Mouse (Mus musculus) lung, embryonic 15.5 days (tissue): ENCODE measurements at regions not wholly inside any gene's neighbourhood (a gene's known extent, or its start where the extent isn't known, plus 50 kb on each side); places are given as distances from the start of the nearest gene placed in this dataset.
A peak's percentile ranks its signal among the peaks of the same experiment; 100 is the strongest.

Experiments used
- ATAC-seq: fragments of 200-750 bp; cut with Nextera tagmentation; 2 replicates; pipeline ENCODE4 v1.8.0; 2017; ENCODE audit warnings: moderate number of reproducible peaks, borderline replicate concordance; ENCODE audit not compliant: low FRiP score, low TSS enrichment; ENCODE audit errors: extremely low read depth
- H3K27ac ChIP-seq: fragments of 300-500 bp; sonication (generic); 2 replicates; pipeline ENCODE4 v1.5.1; 2015; ENCODE audit warnings: moderate library complexity, mild to moderate bottlenecking, inconsistent platforms
- H3K27me3 ChIP-seq: fragments of 300-500 bp; sonication (generic); 2 replicates; pipeline ENCODE4 v1.6.1; 2015; ENCODE audit warnings: inconsistent platforms
- H3K36me3 ChIP-seq: fragments of 300-500 bp; sonication (generic); 2 replicates; pipeline ENCODE4 v1.6.1; 2015; ENCODE audit warnings: inconsistent platforms
- H3K4me1 ChIP-seq: fragments of 300-500 bp; sonication (generic); 2 replicates; pipeline ENCODE4 v1.6.1; 2015; ENCODE audit warnings: inconsistent platforms
- H3K4me2 ChIP-seq: fragments of 300-500 bp; sonication (generic); 2 replicates; pipeline ENCODE4 v1.6.1; 2015; ENCODE audit warnings: inconsistent platforms, mild to moderate bottlenecking, moderate library complexity
- H3K4me3 ChIP-seq: fragments of 300-500 bp; sonication (generic); 2 replicates; pipeline ENCODE4 v1.5.1; 2015; ENCODE audit warnings: mild to moderate bottlenecking, inconsistent platforms
- H3K9ac ChIP-seq: fragments of 300-500 bp; sonication (generic); 2 replicates; pipeline ENCODE4 v1.6.1; 2015; ENCODE audit warnings: inconsistent platforms
- H3K9me3 ChIP-seq: fragments of 300-500 bp; sonication (generic); 2 replicates; pipeline ENCODE4 v1.6.1; 2016; ENCODE audit warnings: inconsistent platforms
- WGBS: fragments of 180-500 bp; shearing (Covaris S2); methylation state at CpG from one replicate; pipeline ENCODE4 v1.1.7; 2015; 5-methylcytosine and 5-hydroxymethylcytosine counted together

DNA sequence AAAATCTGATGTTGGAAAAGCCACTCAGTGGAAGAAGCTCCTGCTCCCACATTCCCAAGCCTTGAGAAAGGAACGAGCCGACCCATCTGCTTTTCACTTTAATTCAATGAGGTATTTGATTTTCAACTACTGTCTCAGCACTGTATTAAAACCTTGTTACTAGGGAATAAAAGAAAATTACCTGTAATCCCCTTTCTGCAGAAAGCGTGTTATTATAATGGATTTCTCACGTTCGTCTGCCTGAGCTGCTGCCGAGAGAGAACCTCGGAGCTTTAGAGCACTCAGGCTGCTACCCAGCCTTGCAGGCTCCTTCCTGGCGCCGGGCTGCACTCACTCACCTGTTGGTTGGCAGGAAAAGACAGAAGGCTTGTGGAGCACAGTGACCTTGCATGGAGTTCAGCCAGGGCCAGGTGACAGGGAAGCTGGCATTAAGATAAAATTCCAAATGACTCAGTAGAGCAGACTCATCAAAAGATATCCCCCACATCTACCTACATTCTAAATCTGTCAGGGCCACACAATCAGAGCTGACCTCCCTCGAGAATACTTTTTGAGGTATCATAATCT, 770.2 kb downstream of the Adgrl2 start:
- Histone ChIP-seq H3K9me3 (no peaks in the 10 kb centered on the region), H3K4me2 (no peak overlapping the region), H3K9ac (no peak overlapping the region), H3K4me3 (no peak overlapping the region), H3K27me3 (no peaks in the 10 kb centered on the region), H3K36me3 (no peaks in the 10 kb centered on the region), H3K27ac (no peak overlapping the region), H3K4me1 (no peaks in the 10 kb centered on the region)
- no peak for ATAC-seq
- WGBS: 68% methylated on average over 10 of the region's 10 CpGs

GRCm38 (mm10) chr3:148202148-148202547, 788.2 kb downstream of the Adgrl2 start:
- no peaks in the 10 kb centered on the region for H3K27me3 ChIP-seq
- ATAC-seq: peak; percentile 90
- no peaks in the 10 kb centered on the region for H3K36me3 ChIP-seq
- H3K4me3 ChIP-seq: no peak overlapping the region
- no peak overlapping the region for H3K4me2 ChIP-seq
- 0 out of 2 replicates have a peak, but pooled peaks cover 3% of the 10 kb centered on the region for H3K4me1 ChIP-seq
- no peaks in the 10 kb centered on the region for H3K9me3 ChIP-seq
- no peak overlapping the region for H3K27ac ChIP-seq
- no peak overlapping the region for H3K9ac ChIP-seq
- WGBS: 39% methylated on average over 3 of the region's 3 CpGs

DNA sequence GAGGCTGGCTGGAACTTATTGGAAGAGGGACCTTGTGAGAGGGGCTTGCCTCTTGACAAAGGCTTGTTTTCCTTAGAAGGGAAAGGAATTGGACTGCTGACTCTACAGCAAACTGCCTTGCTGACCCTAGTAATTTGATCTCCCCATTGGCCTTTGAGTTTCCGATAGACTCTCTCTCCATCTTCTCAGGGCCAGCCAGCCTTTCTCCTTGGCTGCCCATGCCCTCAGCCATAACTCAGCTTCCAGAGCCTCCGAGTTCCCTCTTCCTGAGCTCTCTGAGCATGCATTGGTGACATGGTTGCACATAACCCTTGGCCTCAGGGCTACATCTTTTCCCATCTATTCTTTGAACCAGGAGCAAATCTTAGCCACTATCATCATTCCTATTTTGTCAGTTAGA, 803.7 kb downstream of the Adgrl2 start:
- 67% methylated on average over 2 of the region's 2 CpGs for WGBS
- H3K36me3 ChIP-seq: no peaks in the 10 kb centered on the region
- H3K4me1 ChIP-seq: no peaks in the 10 kb centered on the region
- H3K9ac ChIP-seq: no peak overlapping the region
- no peak overlapping the region for H3K27ac ChIP-seq
- no peak overlapping the region for H3K4me2 ChIP-seq
- no peaks in the 10 kb centered on the region for H3K9me3 ChIP-seq
- H3K27me3 ChIP-seq: no peaks in the 10 kb centered on the region
- H3K4me3 ChIP-seq: no peak overlapping the region
- no peak for ATAC-seq

DNA sequence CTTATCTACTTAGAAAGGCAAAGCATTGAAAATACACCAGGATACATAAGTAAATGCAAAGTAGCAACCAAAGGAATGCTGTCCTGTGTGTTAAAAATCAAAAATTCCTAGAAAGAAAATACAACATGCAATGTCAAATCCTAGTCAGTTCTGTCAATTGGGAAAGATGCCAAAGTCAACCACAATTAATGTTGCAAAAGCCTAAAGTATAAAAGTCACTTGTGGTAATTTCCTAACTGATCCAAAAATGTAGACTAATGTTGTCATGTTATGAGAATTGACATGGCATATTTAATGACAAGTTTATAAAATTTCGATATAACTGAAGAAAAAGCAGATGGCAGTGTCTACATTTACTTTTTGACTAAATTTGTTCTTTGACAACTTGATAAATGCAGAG, 822.8 kb downstream of the Adgrl2 start:
- Histone ChIP-seq H3K36me3 (no peaks in the 10 kb centered on the region), H3K4me3 (no peak overlapping the region), H3K9ac (no peak overlapping the region), H3K9me3 (no peaks in the 10 kb centered on the region), H3K4me1 (no peaks in the 10 kb centered on the region), H3K27me3 (no peaks in the 10 kb centered on the region), H3K27ac (no peak overlapping the region), H3K4me2 (no peak overlapping the region)
- ATAC-seq: no peak
- WGBS: 84% methylated on average over 1 of the region's 1 CpGs

- Histone ChIP-seq H3K9ac (no peak overlapping the region), H3K27ac (no peak overlapping the region), H3K4me1 (no peaks in the 10 kb centered on the region), H3K36me3 (no peaks in the 10 kb centered on the region), H3K4me2 (no peak overlapping the region), H3K9me3 (no peaks in the 10 kb centered on the region), H3K27me3 (no peaks in the 10 kb centered on the region), H3K4me3 (no peak overlapping the region)
- WGBS: 65% methylated on average over 3 of the region's 3 CpGs
- ATAC-seq: no peak
Observed at GRCm38 (mm10) chr3:148159059-148159458, 831.3 kb downstream of the Adgrl2 start.

DNA sequence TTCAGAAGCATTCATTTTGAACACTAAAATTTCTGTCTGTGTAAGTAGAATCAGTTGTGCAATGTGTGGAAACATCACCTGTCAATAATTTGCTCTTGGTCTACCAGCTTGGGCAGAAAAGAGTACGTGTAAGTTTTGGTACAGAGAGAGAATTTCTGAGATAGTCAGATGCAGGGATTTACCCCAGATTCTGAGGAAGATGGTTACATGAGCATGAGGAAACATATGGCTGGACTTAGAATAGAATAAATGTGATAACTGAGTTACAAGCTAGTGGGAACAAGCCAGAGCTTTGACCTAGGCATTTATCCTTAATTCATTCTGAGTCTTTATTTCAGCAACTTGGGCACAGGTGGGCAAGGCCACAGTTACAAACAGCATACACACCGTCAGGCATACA, 831.8 kb downstream of the Adgrl2 start:
- Histone ChIP-seq H3K9me3 (no peaks in the 10 kb centered on the region), H3K27ac (no peak overlapping the region), H3K4me1 (no peaks in the 10 kb centered on the region), H3K4me2 (no peak overlapping the region), H3K9ac (no peak overlapping the region), H3K4me3 (no peak overlapping the region), H3K36me3 (no peaks in the 10 kb centered on the region), H3K27me3 (no peaks in the 10 kb centered on the region)
- WGBS: 73% methylated on average over 2 of the region's 2 CpGs
- no peak for ATAC-seq

DNA sequence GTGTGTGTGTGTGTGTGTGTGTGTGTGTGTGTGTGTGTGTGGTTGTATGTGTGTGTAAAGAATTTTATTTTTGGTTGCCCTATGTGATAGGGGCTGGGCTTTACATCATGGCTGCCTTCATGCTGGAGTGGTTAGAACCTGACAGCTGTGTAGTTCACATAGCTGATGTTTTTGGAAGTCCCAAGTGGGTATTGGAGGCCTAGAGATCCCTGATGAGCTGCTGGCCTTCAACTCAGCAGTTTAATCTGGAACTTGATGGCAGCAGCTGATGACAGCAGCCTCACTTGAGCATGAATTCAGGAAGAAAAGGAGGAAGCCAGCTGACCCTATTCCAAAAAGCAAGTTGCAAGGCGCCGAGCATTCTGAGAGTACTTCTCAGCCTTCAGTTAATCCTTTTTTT, 846.6 kb downstream of the Adgrl2 start:
- no peak; the same call in 1 of the 2 replicates for ATAC-seq
- H3K36me3 ChIP-seq: no peaks in the 10 kb centered on the region
- no peak overlapping the region for H3K27ac ChIP-seq
- no peaks in the 10 kb centered on the region for H3K9me3 ChIP-seq
- 51% methylated on average over 2 of the region's 2 CpGs for WGBS
- H3K4me1 ChIP-seq: no peaks in the 10 kb centered on the region
- H3K27me3 ChIP-seq: no peaks in the 10 kb centered on the region
- H3K9ac ChIP-seq: no peak overlapping the region
- H3K4me3 ChIP-seq: no peak overlapping the region
- H3K4me2 ChIP-seq: no peak overlapping the region

DNA sequence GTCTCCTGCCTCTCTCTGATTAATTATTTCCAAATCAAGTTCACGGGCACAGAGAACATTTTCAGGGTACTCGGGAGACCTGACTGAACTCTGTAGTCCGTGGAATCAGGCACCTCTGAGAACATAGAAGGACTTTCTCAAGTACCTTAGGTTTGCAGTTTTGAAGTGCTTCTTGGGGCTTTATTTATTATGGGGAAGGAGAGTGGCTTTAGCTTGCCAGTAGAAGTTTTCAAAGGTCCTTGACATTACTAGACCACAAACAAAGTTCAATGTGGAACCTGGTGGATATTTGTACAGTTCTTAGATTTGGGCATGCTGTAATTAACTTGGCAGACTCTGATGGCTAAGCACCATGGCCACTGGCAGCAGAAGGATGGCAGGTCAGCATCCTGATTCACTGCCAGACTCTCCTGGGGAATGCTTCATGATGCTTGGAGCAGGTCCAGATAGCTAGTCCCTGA, 853.5 kb downstream of the Adgrl2 start:
- no peaks in the 10 kb centered on the region for H3K27me3 ChIP-seq
- no peak overlapping the region for H3K4me3 ChIP-seq
- no peaks in the 10 kb centered on the region for H3K36me3 ChIP-seq
- no peak overlapping the region for H3K4me2 ChIP-seq
- no peak overlapping the region; the same call in 1 of the 2 replicates for H3K27ac ChIP-seq
- peak; percentile 79 for ATAC-seq
- WGBS: 58% methylated on average over 3 of the region's 3 CpGs
- no peak overlapping the region for H3K9ac ChIP-seq
- H3K4me1 ChIP-seq: no peaks in the 10 kb centered on the region
- no peaks in the 10 kb centered on the region for H3K9me3 ChIP-seq

- Histone ChIP-seq H3K27me3 (no peaks in the 10 kb centered on the region), H3K4me1 (no peaks in the 10 kb centered on the region), H3K9ac (no peak overlapping the region), H3K9me3 (no peaks in the 10 kb centered on the region), H3K4me2 (no peak overlapping the region), H3K27ac (no peak overlapping the region), H3K36me3 (no peaks in the 10 kb centered on the region), H3K4me3 (no peak overlapping the region)
- 77% methylated on average over 2 of the region's 2 CpGs for WGBS
- no peak for ATAC-seq
Observed at GRCm38 (mm10) chr3:148134646-148135045, 855.7 kb downstream of the Adgrl2 start.

DNA sequence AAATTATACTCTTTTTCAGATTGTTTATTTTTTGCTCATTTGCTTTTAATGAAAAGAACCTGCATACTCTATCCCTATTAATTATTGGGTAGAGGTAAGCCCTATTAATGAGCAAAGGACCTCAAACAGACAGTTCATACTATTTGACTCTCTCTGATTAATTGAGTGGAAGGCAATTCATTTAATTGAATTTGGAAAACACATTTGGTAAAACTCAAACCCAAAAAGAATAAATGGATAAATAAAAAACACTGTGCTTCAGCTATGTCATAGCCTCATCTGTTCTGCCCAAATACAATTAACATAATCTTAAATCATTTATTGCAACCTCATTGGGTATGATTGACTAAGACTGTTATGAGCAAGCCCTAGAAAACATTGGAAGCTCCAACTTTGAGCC, 874.8 kb downstream of the Adgrl2 start:
- no peaks in the 10 kb centered on the region for H3K4me1 ChIP-seq
- no peak overlapping the region for H3K4me3 ChIP-seq
- H3K4me2 ChIP-seq: no peak overlapping the region
- H3K9ac ChIP-seq: no peak overlapping the region
- no peaks in the 10 kb centered on the region for H3K9me3 ChIP-seq
- H3K27ac ChIP-seq: no peak overlapping the region
- H3K27me3 ChIP-seq: no peaks in the 10 kb centered on the region
- ATAC-seq: no peak
- H3K36me3 ChIP-seq: no peaks in the 10 kb centered on the region

- Histone ChIP-seq H3K9me3 (no peaks in the 10 kb centered on the region), H3K27me3 (no peaks in the 10 kb centered on the region), H3K4me3 (no peak overlapping the region), H3K4me1 (no peaks in the 10 kb centered on the region), H3K9ac (no peak overlapping the region), H3K4me2 (no peak overlapping the region), H3K36me3 (no peaks in the 10 kb centered on the region), H3K27ac (no peak overlapping the region)
- WGBS: 84% methylated on average over 3 of the region's 3 CpGs
- ATAC-seq: no peak
Observed at GRCm38 (mm10) chr3:148112204-148112603, 878.2 kb downstream of the Adgrl2 start.

GRCm38 (mm10) chr3:148107031-148107430, 883.3 kb downstream of the Adgrl2 start:
- 87% methylated on average over 1 of the region's 1 CpGs for WGBS
- H3K4me1 ChIP-seq: no peaks in the 10 kb centered on the region
- no peak overlapping the region for H3K9ac ChIP-seq
- no peak overlapping the region for H3K4me2 ChIP-seq
- H3K9me3 ChIP-seq: no peaks in the 10 kb centered on the region
- ATAC-seq: no peak
- H3K27ac ChIP-seq: no peak overlapping the region
- H3K27me3 ChIP-seq: no peaks in the 10 kb centered on the region
- no peak overlapping the region for H3K4me3 ChIP-seq
- H3K36me3 ChIP-seq: no peaks in the 10 kb centered on the region

GRCm38 (mm10) chr3:148093930-148094329, 896.4 kb downstream of the Adgrl2 start:
- no peaks in the 10 kb centered on the region for H3K36me3 ChIP-seq
- 79% methylated on average over 4 of the region's 4 CpGs for WGBS

More at GRCm38 (mm10) chr3:148093930-148094329, 896.4 kb downstream of the Adgrl2 start:
- H3K4me2 ChIP-seq: no peak overlapping the region
- no peak for ATAC-seq
- H3K9me3 ChIP-seq: no peaks in the 10 kb centered on the region
- H3K9ac ChIP-seq: no peak overlapping the region
- H3K4me1 ChIP-seq: no peaks in the 10 kb centered on the region
- no peak overlapping the region for H3K27ac ChIP-seq
- H3K27me3 ChIP-seq: no peaks in the 10 kb centered on the region
- H3K4me3 ChIP-seq: no peak overlapping the region
